Mouse (Mus musculus) gastrocnemius, postnatal 14 days (tissue): ENCODE results near the gene Krtap28-10. TPM values are rescaled to one million over a fixed set of nuclear protein-coding genes. Genes with fewer than 3 reads are reported as not detected.
A peak's percentile ranks its signal among the peaks of the same experiment; 100 is the strongest.

Experiments
- DNase-seq: peaks from one replicate; pipeline ENCODE4 v3.0.0; 2021; ENCODE audit warnings: mixed read lengths
- intact Hi-C: fragments of 180-260 bp; cut with DNase I; formaldehyde crosslinking; loops from one replicate; pipeline ENCODE4 v1.15.1; 2025; ENCODE audit warnings: low total_unique reads
- long read RNA-seq, 2 experiments: library from polyadenylated mRNA; stranded (forward); transcript quantifications; one replicate each; pipeline ENCODE4 v2.0.0; 2021
- total RNA-seq, 2 experiments: library from RNA; stranded (reverse); gene quantifications; 2 replicates each; pipeline ENCODE4 v1.2.3; 2021

The Krtap28-10 gene
- total RNA-seq, result not detected
- long read RNA-seq, experiment 1, result 0 reads
- long read RNA-seq, experiment 2, result 0 reads

DNA sequence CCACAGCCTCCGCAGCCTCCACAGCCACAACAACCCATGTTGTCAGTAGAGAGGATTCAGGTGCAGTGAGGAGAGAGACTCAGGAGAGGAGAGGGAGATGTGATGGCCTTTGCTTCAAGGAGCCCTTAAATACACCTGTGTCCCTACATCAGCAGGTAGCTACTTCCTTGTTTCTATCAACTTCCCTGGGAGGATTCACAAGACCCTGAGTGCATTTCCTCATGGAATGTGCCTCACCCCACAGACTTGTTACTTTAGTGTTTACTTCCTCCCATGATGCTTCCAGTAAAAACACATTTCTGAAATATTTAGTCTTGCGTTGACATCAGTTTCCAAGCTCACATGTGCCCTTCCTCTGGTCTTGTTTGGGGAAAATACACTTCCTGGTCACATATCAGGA lies at the start of gene Krtap28-10:
Krtap28-10 (minus strand) TSS at position 101 of the 400 bp plus-strand sequence.
- intact Hi-C loops, result no loop called here
- no peak for DNase-seq

DNA sequence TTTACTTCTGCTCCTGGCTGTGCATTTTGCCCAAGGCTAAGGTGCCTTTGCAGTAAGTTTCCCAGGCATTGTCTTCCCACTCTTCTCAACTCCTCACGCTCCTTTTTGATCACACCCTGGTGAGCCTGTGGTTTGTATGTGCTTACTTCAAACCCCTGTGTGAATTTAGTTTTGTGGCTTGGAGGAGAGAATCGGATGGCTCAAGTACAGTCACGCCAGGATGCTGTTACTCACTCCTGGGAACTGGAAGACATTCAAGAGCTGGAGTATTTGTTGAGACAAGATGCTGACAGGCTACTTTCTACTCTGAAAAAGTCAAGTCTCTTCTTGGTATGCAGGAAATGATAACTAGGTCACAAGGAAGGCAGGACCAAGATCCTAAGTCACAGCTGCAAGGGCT lies 49.0 kb upstream of the Krtap28-10 start:
- no peak for DNase-seq
- intact Hi-C loops, result no loop called here

DNA sequence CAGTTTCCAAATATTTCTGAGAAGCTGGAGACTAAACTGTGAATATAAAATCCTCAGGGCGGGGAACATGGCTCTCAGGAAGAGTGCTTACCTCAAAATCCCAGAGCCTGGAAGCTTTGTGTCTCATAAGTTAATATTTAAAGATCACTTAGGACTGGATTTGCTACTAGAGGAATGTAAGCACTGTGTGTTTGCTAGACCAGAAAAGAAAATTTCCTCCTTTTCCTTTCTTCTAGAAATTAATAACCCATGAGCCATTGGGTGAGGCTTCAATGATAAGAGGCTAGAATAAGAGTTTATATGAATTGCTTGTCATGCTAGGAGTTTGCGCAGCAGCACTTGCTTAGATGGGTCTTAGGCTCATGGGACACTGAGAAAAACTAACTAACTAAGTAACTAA lies 42.5 kb upstream of the Krtap28-10 start:
- intact Hi-C loops, result no loop called here
- no peak for DNase-seq

DNA sequence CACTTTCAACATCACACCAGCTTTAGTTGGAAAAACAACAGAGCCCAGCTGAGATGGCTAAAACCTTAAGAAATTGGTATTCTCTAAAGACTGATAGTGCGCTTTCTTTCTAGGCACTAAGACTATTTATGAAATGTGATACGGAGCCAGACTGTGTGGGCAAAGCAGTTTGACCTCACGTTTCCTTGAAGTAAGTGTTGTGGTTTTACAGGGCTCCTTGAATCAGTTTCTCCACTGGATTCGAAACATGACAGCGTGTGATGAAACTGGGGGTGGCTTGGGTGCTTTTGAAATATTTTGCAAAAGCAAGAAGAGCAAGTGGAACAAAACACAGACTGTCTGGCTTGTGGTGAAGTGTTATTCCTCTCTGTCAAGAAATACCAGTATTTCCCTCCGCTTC lies 34.7 kb upstream of the Krtap28-10 start:
- no peak for DNase-seq
- intact Hi-C loops, result loop anchor here (10.0 kb wide), 1 partner anchor 292 kb away; no protein-coding TSS in a partner anchor

DNA sequence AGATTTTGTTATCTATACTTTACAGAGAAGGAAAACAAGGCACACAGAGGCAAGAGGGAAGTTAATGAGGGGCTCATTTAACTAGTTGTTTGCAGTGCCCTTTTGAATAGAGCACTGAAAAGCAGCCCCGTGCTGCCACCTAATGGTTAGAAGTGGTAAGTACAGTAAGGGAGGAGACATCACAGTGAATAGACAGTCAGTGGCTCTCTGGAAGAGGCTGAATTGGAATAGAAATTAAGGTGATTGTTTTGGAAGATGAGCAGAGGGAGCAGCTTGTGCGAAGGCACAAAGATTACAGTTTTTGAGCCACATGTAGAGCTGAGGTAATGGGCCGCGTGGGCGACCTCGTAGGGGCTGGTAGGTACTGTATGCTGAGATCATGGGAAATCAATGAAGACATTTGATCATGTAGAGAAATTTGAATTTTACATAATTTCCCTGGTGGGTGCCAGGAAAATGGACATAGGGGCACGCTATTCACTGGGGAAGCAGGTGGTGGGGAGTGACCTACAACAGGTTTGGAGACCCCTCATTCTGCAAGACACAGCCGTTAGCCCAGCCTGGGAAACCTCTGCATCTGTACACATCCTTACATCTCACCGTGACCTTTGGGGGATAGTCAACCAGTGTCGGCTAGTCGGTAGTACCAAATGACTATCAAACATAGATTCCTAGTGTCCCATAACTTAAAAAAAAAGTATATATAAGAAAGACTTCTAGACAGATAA lies 34.1 kb upstream of the Krtap28-10 start:
- no peak for DNase-seq
- intact Hi-C loops, result loop anchor here (10.0 kb wide), 1 partner anchor 292 kb away; no protein-coding TSS in a partner anchor

DNA sequence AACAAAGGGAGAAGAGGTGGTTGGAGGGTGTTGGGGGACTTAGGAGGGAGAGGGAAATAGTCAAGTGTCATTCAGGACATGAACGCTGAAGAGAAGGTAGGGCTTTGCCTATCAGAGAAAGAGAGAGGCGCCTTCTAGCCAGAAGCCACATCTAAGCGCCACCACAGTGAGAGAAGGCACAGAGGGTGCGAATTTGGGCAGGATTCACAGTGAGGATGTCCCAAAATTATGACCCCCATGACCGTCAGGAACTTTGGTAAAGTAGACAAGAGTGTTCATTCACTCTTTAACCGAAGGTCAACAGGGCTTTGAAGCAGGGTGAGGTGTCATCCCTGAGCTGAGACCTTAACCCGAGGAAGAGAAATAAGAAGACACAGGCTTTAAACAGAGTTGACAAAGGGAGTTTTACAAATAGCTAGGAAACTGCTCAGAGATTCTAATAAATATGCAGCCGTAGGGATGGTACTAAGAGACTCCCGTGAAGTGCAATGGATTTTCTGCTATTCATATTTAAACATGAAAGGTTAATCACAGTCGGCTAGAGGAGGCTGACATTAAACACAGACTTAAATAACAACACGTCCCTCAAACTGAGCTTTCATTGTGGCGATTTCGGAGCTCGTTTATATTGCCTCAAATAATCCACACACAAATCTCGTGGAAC lies 33.4 kb upstream of the Krtap28-10 start:
- DNase-seq, result no peak
- intact Hi-C loops, result loop anchor here (10.0 kb wide), 1 partner anchor 291 kb away; no protein-coding TSS in a partner anchor

DNA sequence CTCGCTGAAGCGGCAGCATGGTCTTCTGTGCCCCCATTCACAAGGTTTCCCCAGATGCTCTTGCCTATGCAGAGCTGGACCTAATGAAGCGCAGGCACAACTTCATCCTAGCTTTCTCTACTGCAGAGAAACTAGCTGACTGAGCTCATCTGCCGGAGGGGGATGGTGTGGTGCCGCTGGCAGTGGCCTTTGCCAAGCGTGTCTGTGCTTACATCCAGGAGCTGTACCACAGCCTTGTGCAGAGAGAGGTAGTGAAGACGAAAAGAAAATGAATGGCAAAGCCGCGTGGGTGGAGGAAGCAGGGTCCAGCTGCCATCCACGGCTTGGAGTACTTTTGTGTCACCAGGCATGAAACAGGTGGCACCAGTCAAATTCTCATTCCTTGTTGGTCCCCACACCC lies 24.9 kb upstream of the Krtap28-10 start:
- intact Hi-C loops, result loop anchor here (10.0 kb wide), 1 partner anchor 118 kb away; no protein-coding TSS in a partner anchor
- no peak for DNase-seq

DNA sequence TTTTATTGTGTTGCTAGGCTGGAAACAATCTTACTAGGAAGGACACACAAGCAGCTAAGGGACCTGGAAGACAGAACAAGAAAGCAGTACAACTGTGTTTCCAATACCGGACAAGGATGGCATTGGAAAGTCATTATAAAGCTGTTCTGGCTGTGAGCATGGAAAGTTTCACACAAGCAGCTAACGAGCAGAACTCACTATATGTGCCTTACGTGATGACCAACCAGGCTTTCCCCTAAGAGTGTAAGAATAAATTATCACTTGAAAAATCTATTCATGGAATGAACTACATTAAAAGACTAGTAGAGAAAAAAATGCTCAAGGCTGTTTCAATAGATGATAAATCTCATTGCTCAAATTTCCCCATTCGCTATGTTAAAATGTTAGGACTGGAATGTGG lies 24.3 kb upstream of the Krtap28-10 start:
- intact Hi-C loops, result loop anchor here (10.0 kb wide), 1 partner anchor 118 kb away; no protein-coding TSS in a partner anchor
- DNase-seq, result no peak

DNA sequence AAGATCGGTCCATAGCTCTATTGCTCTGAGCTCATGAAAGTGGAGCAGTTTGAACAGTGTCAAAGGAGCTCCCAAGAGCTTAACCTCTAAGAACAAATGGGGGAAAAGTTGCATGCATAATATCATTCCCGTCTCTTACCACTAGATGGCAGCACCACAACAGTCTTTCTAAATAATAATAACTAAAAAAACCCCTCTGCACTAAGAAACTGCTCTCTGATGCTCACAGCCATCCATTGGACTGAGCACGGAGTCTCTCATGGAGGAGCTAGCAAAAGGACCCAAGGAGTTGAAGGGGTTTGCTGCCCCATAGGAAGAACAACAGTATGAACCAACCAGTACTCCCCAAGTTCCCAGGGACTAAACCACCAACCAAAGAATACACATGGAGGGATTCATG lies 22.6 kb upstream of the Krtap28-10 start:
- no peak for DNase-seq
- intact Hi-C loops, result loop anchor here (10.0 kb wide), 1 partner anchor 120 kb away; no protein-coding TSS in a partner anchor

DNA sequence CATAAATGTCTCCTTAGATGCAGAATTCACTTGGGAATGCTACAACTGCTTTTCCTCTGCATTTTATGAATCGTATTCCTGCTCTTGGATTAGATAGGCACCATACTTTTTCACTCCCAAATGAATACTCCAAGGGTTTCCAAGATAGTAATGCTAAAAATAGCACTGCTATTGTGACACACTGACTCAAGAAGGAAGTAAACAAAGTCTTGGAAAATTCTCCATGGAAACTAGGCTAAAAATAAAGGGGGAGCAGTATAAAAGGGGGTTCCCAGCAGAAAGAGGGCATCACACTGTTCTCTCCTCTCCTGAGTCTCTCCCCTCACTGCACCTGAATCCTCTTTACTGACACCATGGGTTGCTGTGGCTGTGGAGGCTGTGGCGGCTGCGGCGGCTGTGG lies 18.4 kb upstream of the Krtap28-10 start, which contains the start of gene Krtap28-13:
Krtap28-13 (plus strand) TSS at position 288 of the 400 bp plus-strand sequence.
- no peak for DNase-seq
- intact Hi-C loops, result loop anchor here (10.0 kb wide), 1 partner anchor 124 kb away; no protein-coding TSS in a partner anchor

DNA sequence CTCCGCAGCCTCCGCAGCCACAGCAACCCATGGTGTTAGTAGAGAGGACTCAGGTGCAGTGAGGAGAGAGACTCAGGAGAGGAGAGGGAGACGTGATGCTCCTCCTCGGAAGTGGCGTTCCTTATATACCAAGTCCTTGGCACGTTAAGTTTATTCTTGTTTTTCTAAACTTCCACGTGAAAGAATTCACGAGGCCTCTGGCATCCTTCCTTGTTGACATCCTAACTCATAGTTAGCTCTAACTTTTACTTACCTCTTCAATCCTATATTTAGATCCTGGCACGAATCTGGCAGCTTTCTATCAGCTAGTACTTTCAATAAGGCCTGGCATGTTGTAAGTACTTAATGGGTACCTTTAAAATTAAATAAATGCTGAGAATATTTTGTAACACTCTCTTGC lies 17.0 kb upstream of the Krtap28-10 start, which contains the start of gene A030005K14Rik:
A030005K14Rik (minus strand) TSS at position 101 of the 400 bp plus-strand sequence.
- intact Hi-C loops, result no loop called here

DNA sequence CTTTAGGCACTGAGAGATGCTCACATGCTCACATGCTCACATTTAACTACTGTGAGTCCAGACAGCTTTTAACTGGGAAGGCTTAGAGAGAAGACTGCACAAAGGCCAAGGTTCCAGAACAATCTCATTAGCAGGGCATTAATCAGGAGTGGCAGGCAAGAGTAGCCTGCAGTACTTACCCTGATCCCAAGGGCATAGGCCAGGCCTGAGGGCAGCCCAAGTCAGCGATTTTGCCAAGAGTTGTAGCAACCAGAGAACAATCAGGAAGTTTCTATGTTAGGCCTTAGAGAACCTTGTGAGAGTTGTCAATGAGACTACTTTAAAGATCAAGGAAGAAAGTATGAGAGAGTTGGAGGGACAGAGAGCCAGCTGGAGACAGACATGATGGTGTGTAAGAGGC lies 16.2 kb upstream of the Krtap28-10 start:
- intact Hi-C loops, result no loop called here
- DNase-seq, result no peak

More for the DNA sequence above, 17.0 kb upstream of the Krtap28-10 start, which contains the start of gene A030005K14Rik:
- DNase-seq, result no peak

DNA sequence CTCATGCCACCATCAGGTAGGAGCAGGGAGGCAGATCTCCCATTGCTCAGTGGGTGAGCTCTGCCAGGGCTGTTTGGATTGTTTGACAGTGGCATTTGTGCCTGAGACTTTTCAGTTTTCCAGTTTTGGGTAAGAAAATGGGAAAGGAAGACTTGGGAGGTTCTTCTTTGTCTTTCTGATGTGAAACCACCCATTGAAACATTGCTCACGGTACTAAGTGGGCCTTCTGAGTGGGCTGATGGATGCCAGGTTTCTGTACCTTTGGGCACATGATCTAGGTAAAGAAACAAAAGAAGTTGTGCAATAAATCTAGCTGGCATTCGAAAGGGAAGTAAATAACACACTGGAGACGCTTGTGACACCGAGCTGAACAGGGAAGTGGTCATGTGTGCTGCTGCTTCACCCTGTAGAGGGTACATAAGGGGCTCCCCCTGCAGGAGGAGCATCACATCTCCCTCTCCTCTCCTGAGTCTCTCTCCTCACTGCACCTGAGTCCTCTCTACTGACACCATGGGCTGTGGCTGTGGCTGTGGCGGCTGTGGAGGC lies 2.7 kb upstream of the Krtap28-10 start, which contains the start of gene Gm47969:
Gm47969 (plus strand) TSS at position 51 of the 546 bp plus-strand sequence.
- intact Hi-C loops, result no loop called here
- DNase-seq, result no peak

DNA sequence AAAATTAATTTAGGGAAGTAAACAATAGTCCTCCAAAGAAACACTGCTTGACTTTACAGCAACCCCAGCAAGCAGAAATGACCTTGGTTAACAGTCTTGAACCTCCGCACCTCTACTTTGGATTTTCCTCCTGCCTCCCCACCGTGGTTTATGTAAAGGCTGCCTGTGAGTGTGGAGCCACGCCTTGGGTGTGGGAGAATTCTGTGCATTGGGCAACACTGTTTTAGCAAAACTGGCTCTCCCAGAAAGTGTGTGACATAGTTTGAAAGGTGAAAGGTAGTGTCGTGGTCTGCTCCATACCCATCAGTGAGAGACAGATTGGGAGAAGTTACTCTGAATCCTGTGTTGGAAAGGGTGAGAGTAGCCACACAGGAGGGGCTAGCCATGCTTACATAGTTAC lies 3.2 kb downstream of the Krtap28-10 start:
- intact Hi-C loops, result no loop called here
- no peak for DNase-seq

DNA sequence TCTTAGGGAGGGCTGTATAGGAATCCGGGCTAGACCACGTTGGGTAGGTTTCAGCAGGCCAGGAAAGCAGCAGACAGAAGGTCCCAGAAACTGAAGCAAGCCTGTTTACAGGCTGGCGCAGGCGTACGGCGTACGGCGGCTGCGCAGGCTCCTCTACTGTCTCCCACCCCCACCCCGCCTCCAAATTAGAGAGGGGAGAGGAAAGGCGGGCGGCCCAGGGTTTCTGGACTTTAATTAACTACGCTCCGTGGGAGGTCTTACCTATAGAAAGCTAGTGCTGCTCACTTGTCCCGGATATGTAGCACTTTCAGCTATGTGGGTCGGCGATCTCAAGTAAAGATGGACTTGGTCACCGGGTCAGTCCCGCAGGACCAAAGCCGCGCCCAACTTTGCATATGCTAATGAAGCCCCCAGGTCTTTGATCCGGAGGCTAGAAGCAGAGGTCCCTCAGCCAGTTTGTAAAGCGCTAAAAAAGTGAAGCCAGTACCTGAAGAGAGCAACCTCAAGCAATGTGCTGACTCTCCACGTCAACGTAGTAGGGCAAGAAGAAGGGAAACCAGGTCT lies 4.1 kb downstream of the Krtap28-10 start, which contains the start of gene Slc19a3:
Slc19a3 (minus strand) TSS at position 340 of the 564 bp plus-strand sequence.
- DNase-seq, result peak; percentile 13
- intact Hi-C loops, result no loop called here

DNA sequence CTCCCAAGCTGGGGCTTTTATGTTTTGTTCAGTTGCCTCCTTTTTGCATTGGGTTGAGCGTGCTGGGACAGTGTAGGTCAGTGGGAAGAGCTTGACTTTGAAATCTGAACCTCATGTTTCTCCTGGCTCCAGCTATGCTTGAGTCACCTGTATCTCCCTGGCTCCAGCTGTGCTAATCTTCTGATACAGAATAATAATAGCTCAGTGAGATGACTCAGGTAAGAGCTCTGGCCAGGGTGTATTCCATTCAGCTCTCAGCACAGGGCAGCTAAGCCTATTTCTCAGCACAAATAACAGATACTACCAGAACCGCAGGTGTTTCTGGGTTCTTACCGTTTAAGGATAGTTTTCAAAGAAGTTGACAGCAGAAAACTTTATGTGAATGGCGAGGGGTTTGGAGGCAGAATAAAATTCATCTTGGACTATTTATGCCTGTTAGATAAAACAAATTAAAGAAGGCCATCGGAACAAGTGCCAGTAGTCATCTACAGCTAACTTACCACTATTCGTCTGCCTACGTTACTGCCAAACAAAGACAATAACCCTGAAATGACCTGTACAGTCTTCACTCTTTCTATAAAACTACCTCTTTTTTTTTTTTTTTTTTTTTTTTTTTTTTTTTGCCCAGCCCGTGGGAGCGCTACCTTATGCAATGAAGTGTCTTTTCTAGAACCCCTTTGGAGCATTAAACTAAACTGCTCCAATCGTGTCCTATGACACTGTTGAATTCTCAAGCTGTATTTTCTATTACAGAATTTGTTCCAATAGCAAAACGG lies 5.2 kb downstream of the Krtap28-10 start:
- no peak for DNase-seq
- intact Hi-C loops, result no loop called here

DNA sequence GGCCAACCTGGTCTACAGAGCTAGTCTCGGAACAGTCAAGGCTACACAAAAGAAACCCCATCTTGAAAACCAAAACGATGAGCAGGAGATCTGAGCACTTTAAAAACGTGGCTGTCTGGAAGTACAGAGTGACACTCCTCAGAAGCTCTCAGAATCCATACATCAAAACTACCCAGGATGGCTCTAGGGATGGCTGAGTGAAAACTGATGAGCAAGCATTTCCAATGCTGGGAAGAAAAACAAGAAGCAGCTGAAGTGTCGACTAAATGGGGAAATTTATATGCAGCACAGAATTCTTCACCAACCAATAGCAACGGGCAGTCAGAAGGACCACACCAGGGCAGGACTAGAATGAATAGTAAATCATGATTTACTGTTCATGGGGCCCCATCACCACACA lies 7.8 kb downstream of the Krtap28-10 start:
- intact Hi-C loops, result no loop called here
- no peak for DNase-seq

DNA sequence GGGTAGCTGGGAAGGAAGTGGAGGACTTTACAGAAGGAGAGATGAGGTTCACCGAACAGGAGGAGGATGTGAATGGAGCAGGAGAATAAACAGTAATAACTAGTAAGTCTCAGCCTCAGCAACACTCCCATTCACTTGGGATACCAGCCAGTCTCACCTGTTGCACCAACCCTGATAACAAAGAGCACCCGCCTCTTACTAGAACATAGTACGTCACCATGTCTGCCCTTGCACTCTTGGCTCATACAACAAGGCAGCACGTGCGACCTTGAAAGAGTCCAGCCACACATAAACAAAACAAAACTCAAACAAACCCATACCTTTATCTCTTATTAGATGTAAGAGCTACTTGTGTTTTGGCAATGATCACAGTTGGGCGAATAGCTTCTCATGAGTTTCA lies 9.8 kb downstream of the Krtap28-10 start:
- intact Hi-C loops, result no loop called here

DNA sequence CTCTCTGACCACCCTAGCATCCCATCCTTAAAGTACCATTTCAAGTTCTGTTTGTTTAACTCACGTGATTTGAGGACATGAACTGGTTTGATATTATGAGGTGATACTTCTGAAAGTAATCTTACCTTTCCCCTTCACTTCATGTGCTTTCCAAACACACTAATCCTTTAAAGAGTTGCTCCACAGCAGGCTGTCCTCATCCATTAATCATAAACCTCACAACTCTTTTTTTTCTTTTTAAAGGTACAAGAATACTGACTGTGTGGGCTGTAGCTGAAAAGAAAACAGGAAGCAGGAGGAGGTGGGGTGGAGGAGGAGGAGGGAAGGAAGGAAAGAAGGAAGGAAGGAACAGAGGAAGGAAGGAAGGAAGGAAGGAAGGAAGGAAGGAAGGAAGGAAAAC lies 10.3 kb downstream of the Krtap28-10 start:
- DNase-seq, result no peak
- intact Hi-C loops, result no loop called here

More for the DNA sequence above, 9.8 kb downstream of the Krtap28-10 start:
- DNase-seq, result no peak
